ENCODE assay signal across 24 mouse cellular contexts in the genomic region with DNA sequence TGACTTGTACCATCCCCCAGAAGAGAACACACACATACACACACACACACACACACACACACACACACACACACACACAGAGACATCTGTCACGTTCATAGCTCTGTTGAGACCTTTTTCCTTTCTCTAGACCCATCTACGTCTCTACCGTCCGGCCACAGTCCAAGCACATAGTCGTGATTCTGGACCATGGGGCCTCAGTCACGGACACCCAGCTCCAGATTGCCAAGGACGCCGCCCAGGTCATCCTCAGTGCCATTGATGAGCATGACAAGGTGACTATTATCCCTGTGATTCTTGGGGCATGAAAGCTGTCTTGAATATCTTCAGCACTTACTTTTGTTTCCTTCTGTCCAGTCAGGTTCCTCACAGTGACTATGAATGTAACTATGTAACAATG.
A peak's percentile ranks its signal among the peaks of the same experiment; 100 is the strongest.
DNase-seq lines count a peak whose midpoint lies in the region; ATAC-seq and TF ChIP-seq lines count a peak whose summit lies in the region.
"Had no signal": no experiment of that assay in that cellular context is flagged by ENCODE, and none has a peak within 500 bp of the region (broad histone marks: within the 10 kb centered on the region; RNA-seq: fewer than 3 reads in every experiment).

No protein-coding gene starts in this region.

- no peak overlapping the region for H3K4me2 ChIP-seq in forebrain, embryonic 13.5 days
- no peak overlapping the region for H3K4me2 ChIP-seq in hindbrain, embryonic 12.5 days (replicated peaks)
- no peak overlapping the region for H3K4me2 ChIP-seq in embryonic facial prominence, embryonic 13.5 days
- H3K4me2 ChIP-seq in lung, postnatal 0 days (replicated peaks; ENCODE audit: low read depth, low read length) = no peak overlapping the region

- 0 out of 2 replicates have a peak overlapping the region, but pooled peaks have one; percentile 1 for H3K27ac ChIP-seq in forebrain, embryonic 10.5 days
- H3K27ac ChIP-seq in forebrain, embryonic 13.5 days = no peak overlapping the region
- H3K27ac ChIP-seq in hindbrain, embryonic 10.5 days = 0 out of 2 replicates have a peak overlapping the region, but pooled peaks have one; percentile 45
- no peak overlapping the region for H3K27ac ChIP-seq in hindbrain, embryonic 12.5 days
- peak overlapping the region; percentile 0; the same call in 1 of the 2 replicates for H3K27ac ChIP-seq in embryonic facial prominence, embryonic 13.5 days
- H3K27ac ChIP-seq in lung, postnatal 0 days (ENCODE audit: low read length) = no peak overlapping the region

- H3K9ac ChIP-seq in forebrain, embryonic 13.5 days = no peak overlapping the region
- H3K9ac ChIP-seq in hindbrain, embryonic 12.5 days = no peak overlapping the region
- H3K9ac ChIP-seq in embryonic facial prominence, embryonic 13.5 days = no peak overlapping the region
- H3K9ac ChIP-seq in lung, postnatal 0 days (replicated peaks; ENCODE audit: low read depth) = no peak overlapping the region

- H3K27me3 ChIP-seq in forebrain, embryonic 10.5 days (ENCODE audit: poor library complexity, severe bottlenecking) = no peaks in the 10 kb centered on the region
- H3K27me3 ChIP-seq in forebrain, embryonic 13.5 days = no peaks in the 10 kb centered on the region
- no peaks in the 10 kb centered on the region for H3K27me3 ChIP-seq in hindbrain, embryonic 10.5 days (ENCODE audit: insufficient read depth, poor library complexity, severe bottlenecking)
- no peaks in the 10 kb centered on the region for H3K27me3 ChIP-seq in hindbrain, embryonic 12.5 days
- no peaks in the 10 kb centered on the region for H3K27me3 ChIP-seq in embryonic facial prominence, embryonic 13.5 days
- H3K27me3 ChIP-seq in lung, postnatal 0 days (replicated peaks; ENCODE audit: insufficient read depth, low read length) = no peaks in the 10 kb centered on the region
- H3K27me3 ChIP-seq: Patski had no signal

- no peak overlapping the region for H3K4me3 ChIP-seq in forebrain, embryonic 10.5 days
- H3K4me3 ChIP-seq in forebrain, embryonic 13.5 days = no peak overlapping the region
- H3K4me3 ChIP-seq in hindbrain, embryonic 10.5 days = no peak overlapping the region
- no peak overlapping the region for H3K4me3 ChIP-seq in hindbrain, embryonic 12.5 days
- no peak overlapping the region for H3K4me3 ChIP-seq in embryonic facial prominence, embryonic 13.5 days
- no peak overlapping the region for H3K4me3 ChIP-seq in lung, postnatal 0 days (ENCODE audit: low read depth, low read length)
- H3K4me3 ChIP-seq: erythroblast, embryonic 14.5 days had no signal

- TF ChIP-seq EP300 in lung, postnatal 0 days (IDR thresholded peaks at IDR 0.05) = no peak

- H3K4me1 ChIP-seq in forebrain, embryonic 10.5 days = peaks cover 14% of the 10 kb centered on the region
- peaks cover 6% of the 10 kb centered on the region; the same call in 1 of the 2 replicates for H3K4me1 ChIP-seq in forebrain, embryonic 13.5 days
- peaks cover 25% of the 10 kb centered on the region for H3K4me1 ChIP-seq in hindbrain, embryonic 10.5 days (replicated peaks)
- peaks cover 3% of the 10 kb centered on the region; the same call in 1 of the 2 replicates for H3K4me1 ChIP-seq in hindbrain, embryonic 12.5 days
- H3K4me1 ChIP-seq in embryonic facial prominence, embryonic 13.5 days = peaks cover 56% of the 10 kb centered on the region
- H3K4me1 ChIP-seq in lung, postnatal 0 days (ENCODE audit: insufficient read depth, low read depth, low read length) = no peaks in the 10 kb centered on the region

- 92% methylated on average over 8 of the region's 8 CpGs for WGBS in forebrain, embryonic 10.5 days
- WGBS in forebrain, embryonic 13.5 days = 89% methylated on average over 8 of the region's 8 CpGs
- 82% methylated on average over 8 of the region's 8 CpGs for WGBS in hindbrain, embryonic 10.5 days
- WGBS in hindbrain, embryonic 12.5 days = 84% methylated on average over 8 of the region's 8 CpGs
- WGBS in embryonic facial prominence, embryonic 13.5 days = 91% methylated on average over 8 of the region's 8 CpGs
- 87% methylated on average over 8 of the region's 8 CpGs for WGBS in lung, postnatal 0 days

- no peaks in the 10 kb centered on the region for H3K9me3 ChIP-seq in forebrain, embryonic 10.5 days
- H3K9me3 ChIP-seq in forebrain, embryonic 13.5 days (replicated peaks) = no peaks in the 10 kb centered on the region
- no peaks in the 10 kb centered on the region for H3K9me3 ChIP-seq in hindbrain, embryonic 10.5 days
- H3K9me3 ChIP-seq in hindbrain, embryonic 12.5 days (replicated peaks) = no peaks in the 10 kb centered on the region
- H3K9me3 ChIP-seq in embryonic facial prominence, embryonic 13.5 days = no peaks in the 10 kb centered on the region
- H3K9me3 ChIP-seq in lung, postnatal 0 days (ENCODE audit: low read length) = no peaks in the 10 kb centered on the region
- H3K9me3 ChIP-seq: G1E had no signal

- no peak for DNase-seq in forebrain, embryonic 10.5 days (ENCODE audit: extremely low spot score, low spot score)
- no peak for DNase-seq in hindbrain, embryonic 10.5 days (ENCODE audit: low spot score)
- DNase-seq in lung, postnatal 0 days (ENCODE audit: low spot score) = no peak
- DNase-seq: adrenal gland, adult 8-10 months; adrenal gland, postnatal 14 days; adrenal gland, postnatal 36 days; B cell, adult 2 months; cerebellum, adult 11-12 months; cerebellum, adult 2 months; cerebellum, adult 9-10 months; cerebellum, postnatal 10 days; cerebellum, postnatal 25 days; embryo, embryonic 11 days had no signal

- H3K36me3 ChIP-seq in forebrain, embryonic 10.5 days (replicated peaks) = peaks cover 82% of the 10 kb centered on the region
- peaks cover 37% of the 10 kb centered on the region for H3K36me3 ChIP-seq in forebrain, embryonic 13.5 days (ENCODE audit: poor library complexity, severe bottlenecking)
- H3K36me3 ChIP-seq in hindbrain, embryonic 10.5 days = peaks cover 84% of the 10 kb centered on the region
- peaks cover 25% of the 10 kb centered on the region for H3K36me3 ChIP-seq in hindbrain, embryonic 12.5 days
- peaks cover 48% of the 10 kb centered on the region for H3K36me3 ChIP-seq in embryonic facial prominence, embryonic 13.5 days
- H3K36me3 ChIP-seq in lung, postnatal 0 days (ENCODE audit: insufficient read depth, low read length) = no peaks in the 10 kb centered on the region
- H3K36me3 ChIP-seq: G1E had no signal

- TF ChIP-seq CTCF in lung, postnatal 0 days (IDR thresholded peaks at IDR 0.05) = no peak

- ATAC-seq in forebrain, embryonic 13.5 days = no peak
- no peak for ATAC-seq in hindbrain, embryonic 12.5 days (ENCODE audit: low FRiP score)
- ATAC-seq in embryonic facial prominence, embryonic 13.5 days (ENCODE audit: insufficient number of reproducible peaks, insufficient read depth, low FRiP score, low TSS enrichment, low read depth) = no peak
- no peak for ATAC-seq in lung, postnatal 0 days
- ATAC-seq in granulocyte monocyte progenitor cell, adult 5-6 weeks (replicated peaks; ENCODE audit: poor library complexity, severe bottlenecking) = no peak
- ATAC-seq: activated CD4-positive, CD25-positive, alpha-beta regulatory T cell, adult 4 months; CD4-positive, CD25-positive, alpha-beta regulatory T cell, adult 4 months; forebrain, embryonic 14.5 days; forebrain, embryonic 16.5 days; Patski had no signal

Comparison
In these comparisons a context has a peak if more than half of its experiments do, and no peak if none do; other contexts are left out.
1. H3K27ac ChIP-seq: peak in forebrain, embryonic 10.5 days (single experiment), hindbrain, embryonic 10.5 days (single experiment) and embryonic facial prominence, embryonic 13.5 days (single experiment); none in forebrain, embryonic 13.5 days (single experiment), hindbrain, embryonic 12.5 days (single experiment) and lung, postnatal 0 days (single experiment).